In genomic region chr7:132858043-132858608, GRCm38 (mm10) we compare ENCODE assay signal across 14 mouse cellular contexts. TPM values are rescaled to one million over a fixed set of nuclear protein-coding genes. Genes with fewer than 3 reads are reported as not detected.
DNase-seq lines count a peak whose midpoint lies in the region; ATAC-seq and TF ChIP-seq lines count a peak whose summit lies in the region.
"Had no signal": no experiment of that assay in that cellular context is flagged by ENCODE, and none has a peak within 500 bp of the region (broad histone marks: within the 10 kb centered on the region; RNA-seq: fewer than 3 reads in every experiment).

No protein-coding gene starts in this region.

- no peak overlapping the region for H3K4me3 ChIP-seq in liver, adult 2 months (ENCODE audit: insufficient read depth, low read depth, low read length)
- H3K4me3 ChIP-seq in E14TG2a.4 (replicated peaks; ENCODE audit: low read length) = no peak overlapping the region
- H3K4me3 ChIP-seq in macrophage (ENCODE audit: inconsistent target) = no peak overlapping the region

- TF ChIP-seq POLR2A in liver, adult 2 months (IDR thresholded peaks at IDR 0.05; ENCODE audit: extremely low read depth, insufficient read depth, low read length) = no peak

- H3K4me1 ChIP-seq in liver, adult 2 months (ENCODE audit: control insufficient read depth, insufficient read depth, low read length) = no peaks in the 10 kb centered on the region; the same call in 1 of the 2 replicates
- H3K4me1 ChIP-seq in E14TG2a.4 (replicated peaks; ENCODE audit: low read depth, low read length) = peaks cover 17% of the 10 kb centered on the region

- peaks cover 9% of the 10 kb centered on the region; the same call in 1 of the 2 replicates for H3K79me2 ChIP-seq in liver, adult 2 months (ENCODE audit: control insufficient read depth, insufficient read depth, low read length)
- H3K79me2 ChIP-seq in macrophage (ENCODE audit: inconsistent target) = peaks cover 34% of the 10 kb centered on the region

- no peak for TF ChIP-seq CTCF in liver, adult 2 months (IDR thresholded peaks at IDR 0.05; ENCODE audit: low read depth, low read length)
- TF ChIP-seq CTCF in E14TG2a.4 (conservative IDR thresholded peaks at IDR 0.05; ENCODE audit: low read length) = 0 out of 2 replicates have a peak, but pooled peaks have one; percentile 10

- H3K9me3 ChIP-seq in E14TG2a.4 (ENCODE audit: low read length) = 0 out of 2 replicates have a peak, but pooled peaks cover 3% of the 10 kb centered on the region
- H3K9me3 ChIP-seq: limb, embryonic 12.5 days; lung, embryonic 15.5 days; midbrain, embryonic 13.5 days; neural tube, embryonic 13.5 days had no signal

- no peak overlapping the region for H3K9ac ChIP-seq in liver, adult 2 months (ENCODE audit: low read depth, low read length)
- H3K9ac ChIP-seq: limb, embryonic 12.5 days had no signal

- 64% methylated on average over 5 of the region's 5 CpGs for WGBS in liver, adult 2 months
- 55% methylated on average over 5 of the region's 5 CpGs for WGBS in macrophage (ENCODE audit: missing documents)

- ATAC-seq in activated CD4-positive, CD25-positive, alpha-beta regulatory T cell, adult 4 months = no peak

- no peak overlapping the region for H3K27ac ChIP-seq in liver, adult 2 months (replicated peaks; ENCODE audit: insufficient read depth, low read depth, low read length)
- H3K27ac ChIP-seq in macrophage = peak overlapping the region; percentile 83; the same call in 1 of the 2 replicates
- H3K27ac ChIP-seq: limb, embryonic 12.5 days; lung, embryonic 15.5 days; midbrain, embryonic 13.5 days; neural tube, embryonic 13.5 days had no signal

- H3K36me3 ChIP-seq in liver, adult 2 months (ENCODE audit: control insufficient read depth, insufficient read depth, low read length) = no peaks in the 10 kb centered on the region
- H3K36me3 ChIP-seq in E14TG2a.4 (ENCODE audit: insufficient read depth, low read length) = 0 out of 2 replicates have a peak, but pooled peaks cover 4% of the 10 kb centered on the region
- H3K36me3 ChIP-seq in macrophage (ENCODE audit: inconsistent target) = no peaks in the 10 kb centered on the region
- H3K36me3 ChIP-seq: limb, embryonic 12.5 days; lung, embryonic 15.5 days; midbrain, embryonic 13.5 days; neural tube, embryonic 13.5 days had no signal

- peak; percentile 22 to 31 for DNase-seq in cerebellum, postnatal 10 days
- DNase-seq in cerebellum, adult 9-10 months = no peak
- peak; percentile 4 for DNase-seq in liver, adult 2 months (ENCODE audit: extremely low read depth, low read depth, low spot score)
- DNase-seq in liver = no peak
- DNase-seq in kidney, postnatal 36 days = no peak
- DNase-seq: adrenal gland, postnatal 10 days; embryo, embryonic 11 days had no signal

- no peaks in the 10 kb centered on the region for H3K27me3 ChIP-seq in liver, adult 2 months (ENCODE audit: control insufficient read depth, insufficient read depth, low read length)
- H3K27me3 ChIP-seq in E14TG2a.4 (ENCODE audit: insufficient read depth, low read length) = no peaks in the 10 kb centered on the region
- H3K27me3 ChIP-seq: limb, embryonic 12.5 days; lung, embryonic 15.5 days; midbrain, embryonic 13.5 days; neural tube, embryonic 13.5 days had no signal

RNA-seq across cellular contexts. Expression of gene Abraxas2, which starts 0.9 kb away (rescaled TPM):
- total RNA-seq in liver, adult 2 months (2014; rRNA removed) = 23.7 and 26.0 TPM in 2 replicates
- 7.9 and 8.5 TPM in 2 replicates for polyA plus RNA-seq in liver, adult 2 months (2012; rRNA removed)
- total RNA-seq in macrophage (2018; cell fraction: chromatin; rRNA removed) = 100 to 1,000 TPM in 6 of 26 experiments, 10 to 100 TPM in 20; 38.2 to 126 (median 79.0) TPM
- total RNA-seq in macrophage (2018; cell fraction: cytosol; rRNA removed) = 10 to 100 TPM; 38.1 to 64.3 (median 54.7) TPM
- total RNA-seq in macrophage (2018; cell fraction: nucleus; rRNA removed) = 100 to 1,000 TPM in 1 of 26 experiments, 10 to 100 TPM in 25; 31.4 to 113 (median 66.4) TPM
- polyA plus RNA-seq in macrophage (2018) = 45.4 to 73.6 TPM (median 47.0 TPM) in 3 replicates
- polyA plus RNA-seq in activated CD4-positive, CD25-positive, alpha-beta regulatory T cell, adult 4 months (2017; shearing (Covaris generic)) = 10 to 100 TPM; 29.6 to 36.5 TPM

RNA-seq across cellular contexts. Expression of gene Eef1akmt2, which starts 5.7 kb away (rescaled TPM):
- total RNA-seq in liver, adult 2 months (2014; rRNA removed) = 16.4 and 21.8 TPM in 2 replicates
- polyA plus RNA-seq in liver, adult 2 months (2012; rRNA removed) = 3.4 and 5.4 TPM in 2 replicates
- total RNA-seq in macrophage (2018; cell fraction: chromatin; rRNA removed) = 10 to 100 TPM; 16.6 to 67.7 (median 39.8) TPM
- 10 to 100 TPM in 25 of 26 experiments, 1 to 10 TPM in 1; 9.6 to 21.4 (median 15.7) TPM for total RNA-seq in macrophage (2018; cell fraction: cytosol; rRNA removed)
- total RNA-seq in macrophage (2018; cell fraction: nucleus; rRNA removed) = 10 to 100 TPM; 12.7 to 46.5 (median 25.2) TPM
- polyA plus RNA-seq in macrophage (2018) = 15.2 to 18.8 TPM (median 17.1 TPM) in 3 replicates
- 10 to 100 TPM; 59.5 to 60.2 TPM for polyA plus RNA-seq in activated CD4-positive, CD25-positive, alpha-beta regulatory T cell, adult 4 months (2017; shearing (Covaris generic))

RNA-seq across cellular contexts. Expression of gene Fam53b, which starts 44.4 kb away (rescaled TPM):
- 4.3 and 7.6 TPM in 2 replicates for total RNA-seq in liver, adult 2 months (2014; rRNA removed)
- 9.1 and 9.9 TPM in 2 replicates for polyA plus RNA-seq in liver, adult 2 months (2012; rRNA removed)
- total RNA-seq in macrophage (2018; cell fraction: chromatin; rRNA removed) = 100 to 1,000 TPM in 13 of 26 experiments, 10 to 100 TPM in 13; 24.2 to 164 (median 103) TPM
- 10 to 100 TPM; 11.4 to 67.0 (median 51.9) TPM for total RNA-seq in macrophage (2018; cell fraction: cytosol; rRNA removed)
- total RNA-seq in macrophage (2018; cell fraction: nucleus; rRNA removed) = 100 to 1,000 TPM in 8 of 26 experiments, 10 to 100 TPM in 18; 21.6 to 149 (median 81.0) TPM
- 28.5 to 45.3 TPM (median 29.8 TPM) in 3 replicates for polyA plus RNA-seq in macrophage (2018)
- polyA plus RNA-seq in activated CD4-positive, CD25-positive, alpha-beta regulatory T cell, adult 4 months (2017; shearing (Covaris generic)) = 10 to 100 TPM; 78.0 to 82.5 TPM

Comparison
In these comparisons a context has a peak if more than half of its experiments do, and no peak if none do; other contexts are left out.
1. DNase-seq: peak in cerebellum, postnatal 10 days (2 of 2) and liver, adult 2 months (single experiment); none in cerebellum, adult 9-10 months (single experiment), liver (single experiment) and kidney, postnatal 36 days (0 of 2).